Mouse (Mus musculus): ENCODE results near the gene Pianp.
A peak's percentile ranks its signal among the peaks of the same experiment; 100 is the strongest.

GRCm38 (mm10) chr6:125046691-125047090, 50.2 kb downstream of the Pianp start:
- TF ChIP-seq CTCF (IDR thresholded peaks at IDR 0.05) (peak; percentile 93), EP300 (IDR thresholded peaks at IDR 0.05) (no peak)

Measured in lung, postnatal 0 days (tissue).